Mouse (Mus musculus) intestine, postnatal 0 days (tissue): ENCODE results near the gene Dcun1d1. TPM values are rescaled to one million over a fixed set of nuclear protein-coding genes. Genes with fewer than 3 reads are reported as not detected.
A peak's percentile ranks its signal among the peaks of the same experiment; 100 is the strongest.

Experiments
- ATAC-seq: fragments of 200-750 bp; cut with Nextera tagmentation; 2 replicates; pipeline ENCODE4 v1.8.0; 2017; ENCODE audit warnings: mild to moderate bottlenecking, moderate TSS enrichment, moderate library complexity
- H3K27ac ChIP-seq: fragments of 300-500 bp; sonication (generic); 2 replicates; pipeline ENCODE4 v1.5.1; 2014; ENCODE audit warnings: mild to moderate bottlenecking, low read depth, low read length, moderate library complexity
- H3K27me3 ChIP-seq: fragments of 300-500 bp; sonication (generic); replicated peaks from 2 replicates; pipeline ENCODE4 v1.6.1; 2014; ENCODE audit warnings: low read length, mixed read lengths; ENCODE audit not compliant: control insufficient read depth, insufficient read depth
- H3K36me3 ChIP-seq: fragments of 300-500 bp; sonication (generic); 2 replicates; pipeline ENCODE4 v1.6.1; 2014; ENCODE audit warnings: mild to moderate bottlenecking, moderate library complexity; ENCODE audit not compliant: control insufficient read depth, insufficient read depth
- H3K4me1 ChIP-seq: fragments of 300-500 bp; sonication (generic); replicated peaks from 2 replicates; pipeline ENCODE4 v1.6.1; 2014; ENCODE audit warnings: antibody characterized with exemption, low read length, mixed read lengths; ENCODE audit not compliant: control insufficient read depth, insufficient read depth
- H3K4me2 ChIP-seq: fragments of 300-500 bp; sonication (generic); replicated peaks from 2 replicates; pipeline ENCODE4 v1.6.1; 2014; ENCODE audit warnings: low read depth, mild to moderate bottlenecking, moderate library complexity
- H3K4me3 ChIP-seq: fragments of 300-500 bp; sonication (generic); 2 replicates; pipeline ENCODE4 v1.5.1; 2014; ENCODE audit warnings: low read depth, low read length
- H3K9ac ChIP-seq: fragments of 300-500 bp; sonication (generic); 2 replicates; pipeline ENCODE4 v1.6.1; 2014; ENCODE audit warnings: mild to moderate bottlenecking, low read depth, low read length
- H3K9me3 ChIP-seq: fragments of 300-500 bp; sonication (generic); 2 replicates; pipeline ENCODE4 v1.6.1; 2016; ENCODE audit warnings: mixed run types; ENCODE audit not compliant: control insufficient read depth
- CTCF ChIP-seq: sonication (generic); IDR thresholded peaks from 2 replicates; pipeline ENCODE4 v1.5.1; 2016; ENCODE audit warnings: low read depth, mild to moderate bottlenecking, control low read depth, antibody characterized with exemption, moderate library complexity
- WGBS: fragments of 180-500 bp; shearing (Covaris S2); extraction: QIAGEN DNeasy Blood & Tissue Kit; methylation state at CpG from one replicate; pipeline ENCODE4 v1.1.7; 2014; 5-methylcytosine and 5-hydroxymethylcytosine counted together
- polyA plus RNA-seq: library from polyadenylated mRNA; unstranded; fragments of >200 nt; fragmentation: Nextera tagmentation; extraction: Ambion mirVana; gene quantifications from 2 replicates; pipeline ENCODE4 v1.2.1, GENCODE M21; 2015

The Dcun1d1 gene
- polyA plus RNA-seq, 1 experiment from 2014 or later: 64.8 TPM

- Histone ChIP-seq H3K4me1 (no peaks in the 10 kb centered on the region), H3K27me3 (no peaks in the 10 kb centered on the region), H3K9ac (no peak overlapping the region), H3K27ac (no peak overlapping the region), H3K4me2 (no peak overlapping the region), H3K4me3 (no peak overlapping the region), H3K9me3 (no peaks in the 10 kb centered on the region), H3K36me3 (peaks cover 18% of the 10 kb centered on the region)
- TF ChIP-seq CTCF: no peak
- no peak for ATAC-seq
- 95% methylated on average over 3 of the region's 3 CpGs for WGBS
Measured at GRCm38 (mm10) chr3:35899109-35899508, 38.1 kb downstream of the Dcun1d1 start.

DNA sequence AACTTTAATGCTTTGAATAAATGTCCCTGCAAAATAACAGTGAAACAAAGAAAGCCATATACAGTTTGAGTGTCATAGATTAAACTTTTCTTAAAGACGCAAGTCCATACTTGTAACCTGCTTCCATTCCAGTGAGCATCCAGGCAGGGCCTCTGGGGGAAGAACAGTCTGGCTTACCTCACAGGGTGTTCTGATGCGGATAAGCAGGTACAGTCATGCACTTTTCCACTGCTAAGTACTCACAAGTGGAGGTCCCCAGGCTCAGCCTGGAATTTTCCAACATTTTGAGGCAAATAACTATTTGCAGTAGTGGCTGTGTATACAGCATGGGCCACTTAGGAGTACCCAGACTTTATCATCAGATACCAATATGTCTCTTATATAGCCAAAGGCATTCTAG lies 39.3 kb downstream of the Dcun1d1 start:
- Histone ChIP-seq H3K36me3 (peaks cover 18% of the 10 kb centered on the region), H3K27me3 (no peaks in the 10 kb centered on the region), H3K4me3 (no peak overlapping the region), H3K4me2 (no peak overlapping the region), H3K4me1 (no peaks in the 10 kb centered on the region), H3K9ac (no peak overlapping the region), H3K9me3 (no peaks in the 10 kb centered on the region), H3K27ac (no peak overlapping the region)
- WGBS: 95% methylated on average over 2 of the region's 2 CpGs
- TF ChIP-seq CTCF: no peak
- no peak for ATAC-seq

DNA sequence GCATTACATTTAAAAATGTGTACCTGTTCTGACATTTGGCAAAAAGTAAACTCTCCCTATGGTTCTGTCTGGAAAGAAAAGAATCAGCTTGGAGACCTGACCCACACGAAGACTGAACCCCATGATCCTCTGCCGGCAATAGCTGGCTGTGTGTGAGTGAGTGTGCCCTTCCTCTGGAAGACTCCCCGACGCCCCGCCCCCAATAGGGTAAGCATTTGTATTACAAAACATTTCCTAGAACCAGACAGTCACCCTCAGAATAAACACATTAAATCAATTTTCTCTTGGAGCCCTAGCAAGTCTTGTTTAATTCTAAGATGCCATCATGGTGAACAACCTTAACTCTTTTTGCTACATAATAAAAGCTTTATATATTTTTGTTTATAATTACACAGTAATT lies 44.1 kb downstream of the Dcun1d1 start:
- H3K9me3 ChIP-seq: no peaks in the 10 kb centered on the region
- no peak overlapping the region for H3K4me3 ChIP-seq
- ATAC-seq: no peak
- no peak overlapping the region for H3K9ac ChIP-seq
- H3K4me1 ChIP-seq: no peaks in the 10 kb centered on the region
- WGBS: 76% methylated on average over 5 of the region's 5 CpGs
- TF ChIP-seq CTCF: no peak
- H3K4me2 ChIP-seq: no peak overlapping the region
- H3K36me3 ChIP-seq: no peaks in the 10 kb centered on the region; the same call in 1 of the 2 replicates
- H3K27ac ChIP-seq: no peak overlapping the region
- H3K27me3 ChIP-seq: no peaks in the 10 kb centered on the region

- H3K4me1 ChIP-seq: no peaks in the 10 kb centered on the region
- H3K27ac ChIP-seq: no peak overlapping the region
- H3K4me3 ChIP-seq: no peak overlapping the region
- no peaks in the 10 kb centered on the region for H3K27me3 ChIP-seq
- H3K36me3 ChIP-seq: no peaks in the 10 kb centered on the region
- no peak for TF ChIP-seq CTCF
- no peaks in the 10 kb centered on the region for H3K9me3 ChIP-seq
- peak; percentile 66; the same call in 1 of the 2 replicates for ATAC-seq
- no peak overlapping the region for H3K9ac ChIP-seq
- H3K4me2 ChIP-seq: no peak overlapping the region
- WGBS: 66% methylated on average over 4 of the region's 4 CpGs
Measured at GRCm38 (mm10) chr3:35891123-35891522, 46.1 kb downstream of the Dcun1d1 start.

- Histone ChIP-seq H3K4me2 (no peak overlapping the region), H3K36me3 (no peaks in the 10 kb centered on the region), H3K27ac (no peak overlapping the region), H3K4me1 (no peaks in the 10 kb centered on the region), H3K9me3 (no peaks in the 10 kb centered on the region), H3K27me3 (no peaks in the 10 kb centered on the region), H3K9ac (no peak overlapping the region), H3K4me3 (no peak overlapping the region)
- no peak for TF ChIP-seq CTCF
- WGBS: 75% methylated on average over 2 of the region's 2 CpGs
- ATAC-seq: peak; percentile 35; the same call in 1 of the 2 replicates
Measured at GRCm38 (mm10) chr3:35889531-35889930, 47.7 kb downstream of the Dcun1d1 start.

- H3K4me2 ChIP-seq: no peak overlapping the region
- ATAC-seq: no peak
- no peaks in the 10 kb centered on the region for H3K27me3 ChIP-seq
- peak; percentile 53 for TF ChIP-seq CTCF
- H3K9ac ChIP-seq: no peak overlapping the region
- no peak overlapping the region for H3K27ac ChIP-seq
- H3K4me1 ChIP-seq: no peaks in the 10 kb centered on the region
- H3K4me3 ChIP-seq: no peak overlapping the region
- no peaks in the 10 kb centered on the region for H3K36me3 ChIP-seq
- H3K9me3 ChIP-seq: no peaks in the 10 kb centered on the region
Measured at GRCm38 (mm10) chr3:35883267-35883666, 54.0 kb downstream of the Dcun1d1 start.

GRCm38 (mm10) chr3:35849326-35849725 lies 87.9 kb downstream of the Dcun1d1 start:
- Histone ChIP-seq H3K4me2 (no peak overlapping the region), H3K36me3 (peaks cover 38% of the 10 kb centered on the region), H3K27me3 (no peaks in the 10 kb centered on the region), H3K4me3 (no peak overlapping the region), H3K27ac (no peak overlapping the region), H3K9ac (no peak overlapping the region), H3K9me3 (no peaks in the 10 kb centered on the region), H3K4me1 (no peaks in the 10 kb centered on the region)
- 94% methylated on average over 9 of the region's 9 CpGs for WGBS
- no peak for TF ChIP-seq CTCF
- ATAC-seq: no peak

Other genes with a start within 250 kb of the Dcun1d1 start
- 27.3 and 28.8 TPM in 2 replicates for gene Atp11b, start 183.3 kb downstream of the Dcun1d1 start, polyA plus RNA-seq
- gene Mccc1, start 63.2 kb upstream of the Dcun1d1 start, polyA plus RNA-seq: 23.5 and 27.7 TPM in 2 replicates
- not detected in 2 replicates for gene Ccdc144b, start 116.1 kb upstream of the Dcun1d1 start, polyA plus RNA-seq
- 39.1 and 41.1 TPM in 2 replicates for gene Acad9, start 128.5 kb upstream of the Dcun1d1 start, polyA plus RNA-seq
- 1.8 and 1.9 TPM in 2 replicates for gene D3Ertd254e, start 213.6 kb upstream of the Dcun1d1 start, polyA plus RNA-seq